ENCODE assay signal across 8 mouse cellular contexts in the genomic region with DNA sequence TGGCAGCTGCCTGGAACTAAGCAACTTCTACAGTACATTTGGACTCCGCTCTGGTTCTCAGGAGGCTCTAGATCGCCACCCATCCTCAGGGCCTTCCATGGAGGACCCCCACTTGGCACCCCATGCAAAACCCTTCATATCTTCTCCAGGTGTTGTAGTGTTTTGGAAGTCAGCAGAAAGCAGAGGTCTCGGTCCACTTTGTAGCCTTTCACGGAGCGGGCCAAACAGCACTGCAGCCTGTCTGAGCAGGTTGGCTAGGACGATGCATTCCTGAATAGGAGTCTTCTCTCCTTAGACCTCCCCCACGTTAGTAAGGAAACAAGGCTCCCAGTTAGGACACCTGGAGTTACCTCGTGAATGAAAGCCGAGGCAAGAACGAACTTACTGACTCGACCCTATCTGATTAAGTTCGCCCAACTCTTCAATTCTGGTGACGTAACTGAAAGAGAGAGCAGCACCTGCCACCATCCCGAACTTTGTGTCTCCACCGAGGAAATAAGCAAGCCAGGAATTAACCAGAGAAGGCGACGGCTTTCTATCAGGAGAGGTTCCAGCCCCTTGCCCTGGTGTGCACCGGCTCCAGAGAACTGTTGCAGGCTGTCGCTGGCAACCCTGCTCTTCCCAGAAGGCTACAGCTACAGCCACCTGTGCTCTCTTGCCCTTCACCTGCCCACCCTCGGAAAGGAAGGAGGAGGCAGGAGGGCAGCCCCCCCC. TPM values are rescaled to one million over a fixed set of nuclear protein-coding genes. Genes with fewer than 3 reads are reported as not detected.
DNase-seq lines count a peak whose midpoint lies in the region; ATAC-seq and TF ChIP-seq lines count a peak whose summit lies in the region.

No protein-coding gene starts in this region.

- H3ac ChIP-seq in myocyte (ENCODE audit: control insufficient read depth, insufficient read length), result peak overlapping the region; percentile 77

- no peaks in the 10 kb centered on the region for H3K9me3 ChIP-seq in kidney, embryonic 16.5 days (ENCODE audit: low read length)
- no peaks in the 10 kb centered on the region for H3K9me3 ChIP-seq in hindbrain, embryonic 15.5 days

- H3K9ac ChIP-seq in kidney, embryonic 16.5 days (replicated peaks; ENCODE audit: low read length), result peak overlapping the region; percentile 85
- H3K9ac ChIP-seq in hindbrain, embryonic 15.5 days, result peak overlapping the region; percentile 91

- WGBS in kidney, embryonic 16.5 days, result 23% methylated on average over 20 of the region's 20 CpGs
- 17% methylated on average over 20 of the region's 20 CpGs for whole genome bisulfite sequencing in hindbrain, embryonic 15.5 days

- H3K4me1 ChIP-seq in kidney, embryonic 16.5 days (ENCODE audit: insufficient read depth, low read length), result peaks cover 36% of the 10 kb centered on the region
- peaks cover 43% of the 10 kb centered on the region for H3K4me1 ChIP-seq in hindbrain, embryonic 15.5 days (replicated peaks)

- no peak for DNase-seq in kidney, adult 11 months
- peak; percentile 53 for DNase-seq in cerebellum, adult 8-10 months
- no peak for DNase-seq in layer of hippocampus, adult 9-10 months (ENCODE audit: low spot score)
- DNase-seq in lung, adult 18-20 months, result no peak
- no peak for DNase-seq in gastrocnemius, postnatal 4 days (ENCODE audit: low spot score in 2 of 2)

- no peaks in the 10 kb centered on the region for H3K36me3 ChIP-seq in kidney, embryonic 16.5 days (ENCODE audit: insufficient read depth, low read length)
- no peaks in the 10 kb centered on the region for H3K36me3 ChIP-seq in hindbrain, embryonic 15.5 days
- no peaks in the 10 kb centered on the region for H3K36me3 ChIP-seq in myocyte (ENCODE audit: control insufficient read depth, insufficient read depth)

- H3K27ac ChIP-seq in kidney, embryonic 16.5 days (ENCODE audit: low read length), result no peak overlapping the region
- peak overlapping the region; percentile 90; the same call in 1 of the 2 replicates for H3K27ac ChIP-seq in hindbrain, embryonic 15.5 days (replicated peaks)

- no peak for TF ChIP-seq POLR2A in myocyte (IDR thresholded peaks at IDR 0.05; ENCODE audit: insufficient read length, low read depth)

- H3K27me3 ChIP-seq in kidney, embryonic 16.5 days (ENCODE audit: insufficient read depth, low read length), result 0 out of 2 replicates have a peak, but pooled peaks cover 9% of the 10 kb centered on the region
- H3K27me3 ChIP-seq in hindbrain, embryonic 15.5 days, result no peaks in the 10 kb centered on the region
- H3K27me3 ChIP-seq in myocyte (ENCODE audit: control insufficient read depth, insufficient read depth, insufficient read length), result no peaks in the 10 kb centered on the region

- peak overlapping the region; percentile 90 for H3K4me2 ChIP-seq in kidney, embryonic 16.5 days (replicated peaks; ENCODE audit: low read depth, low read length)
- peak overlapping the region; percentile 72 for H3K4me2 ChIP-seq in hindbrain, embryonic 15.5 days
- peak overlapping the region; percentile 62 for H3K4me2 ChIP-seq in myocyte (ENCODE audit: low read depth)

- peak overlapping the region; percentile 66 for H3K4me3 ChIP-seq in kidney, embryonic 16.5 days (ENCODE audit: low read length)
- H3K4me3 ChIP-seq in hindbrain, embryonic 15.5 days, result peak overlapping the region; percentile 61
- H3K4me3 ChIP-seq in myocyte, result peak overlapping the region; percentile 43

- no peak for ATAC-seq in kidney, embryonic 16.5 days (ENCODE audit: low FRiP score, low TSS enrichment)
- ATAC-seq in hindbrain, embryonic 15.5 days (ENCODE audit: low FRiP score, low read depth), result no peak

- H3K79me2 ChIP-seq in myocyte (ENCODE audit: control insufficient read depth, insufficient read depth), result no peaks in the 10 kb centered on the region

TF ChIP-seq in myocyte, 11 proteins besides CTCF, POLR2A, EP300 and RAD21:
- TF ChIP-seq TCF3 (IDR thresholded peaks at IDR 0.05; ENCODE audit: insufficient read length, low read depth) (no peak), CEBPB (IDR thresholded peaks at IDR 0.05; ENCODE audit: insufficient read depth, poor library complexity, severe bottlenecking) (no peak), SRF (IDR thresholded peaks at IDR 0.05; ENCODE audit: control insufficient read depth, insufficient read length, low read depth) (no peak), POLR2AphosphoS2 (IDR thresholded peaks at IDR 0.05; ENCODE audit: insufficient read length, low read depth) (no peak)
TF ChIP-seq in myocyte: peak in this region for 0.

RNA-seq across cellular contexts. Expression of a gene that starts 5.3 kb away (rescaled TPM):
- polyA plus RNA-seq in kidney, embryonic 16.5 days (2015; fragmentation: Nextera tagmentation; extraction: Ambion mirVana), result 6.8 and 7.5 TPM in 2 replicates
- 24.6 and 27.3 TPM in 2 replicates for polyA plus RNA-seq in hindbrain, embryonic 15.5 days (2015; fragmentation: Nextera tagmentation; extraction: Ambion mirVana)
- polyA plus RNA-seq in myocyte (2012; fragmentation: generic; extraction: Trizol), result 5.9 TPM
- total RNA-seq in gastrocnemius, postnatal 4 days (2021), result 1 to 10 TPM; 5.3 to 5.6 TPM
